Mouse (Mus musculus): Measurements from ENCODE around the gene Apon.
A peak's percentile ranks its signal among the peaks of the same experiment; 100 is the strongest.
"Not testable (repeated sequence)": the region's sequence is repeated elsewhere in the genome, so short reads cannot be mapped to it uniquely, and the experiment has no call there.

Gene Apon

DNA sequence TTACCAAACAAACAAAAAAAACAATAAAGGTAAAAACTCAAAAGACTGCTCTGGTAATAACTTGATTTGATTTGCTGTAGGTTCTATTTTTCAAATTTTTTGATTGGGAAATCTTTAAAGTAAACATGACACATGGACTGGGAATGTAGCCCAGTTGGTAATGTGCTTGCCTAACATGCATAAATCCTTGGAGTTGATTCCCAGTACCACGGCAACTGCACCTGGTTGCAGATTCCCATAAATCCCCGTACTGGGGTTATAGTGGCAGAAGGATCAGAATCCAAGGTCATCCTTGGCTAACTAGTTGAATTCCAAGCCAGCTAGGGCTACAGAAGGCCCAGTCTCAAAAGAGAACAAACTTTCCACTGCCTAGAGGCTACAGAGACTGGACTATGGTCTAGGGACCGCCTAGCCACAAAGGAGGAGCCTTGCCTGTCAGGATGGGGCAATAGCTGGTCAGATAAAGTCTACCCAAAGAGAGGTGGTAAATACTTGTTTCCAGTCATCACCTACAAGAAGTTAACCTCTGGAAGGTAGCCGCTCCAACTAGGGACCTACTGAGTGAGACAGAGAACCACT lies at the start of gene Apon:
TSS of gene Apon (plus strand) at position 420 of the 579 bp plus-strand sequence.
- no peak for DNase-seq (ENCODE audit: low spot score in 2 of 2)

DNA sequence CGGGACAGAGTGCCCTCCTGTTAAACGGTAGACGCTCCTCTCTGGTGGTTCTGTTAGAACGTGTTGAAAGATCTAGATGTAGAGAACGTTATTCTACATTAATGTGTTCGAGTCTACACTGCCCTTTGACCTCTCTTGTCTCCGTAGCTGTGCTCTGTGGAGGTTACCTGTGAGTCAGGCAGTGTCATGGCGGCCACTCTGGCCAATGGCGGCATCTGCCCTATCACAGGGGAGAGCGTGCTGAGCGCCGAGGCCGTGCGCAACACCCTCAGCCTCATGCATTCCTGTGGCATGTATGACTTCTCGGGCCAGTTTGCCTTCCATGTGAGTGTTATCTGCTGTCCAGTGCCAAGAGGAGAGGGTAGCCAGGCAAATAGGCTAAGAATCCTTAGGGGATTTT lies 49.0 kb upstream of the Apon start:
- DNase-seq (ENCODE audit: low spot score in 2 of 2), result no peak

GRCm38 (mm10) chr10:128208326-128208725 lies 45.6 kb upstream of the Apon start:
- DNase-seq (ENCODE audit: low spot score in 2 of 2), result no peak

DNA sequence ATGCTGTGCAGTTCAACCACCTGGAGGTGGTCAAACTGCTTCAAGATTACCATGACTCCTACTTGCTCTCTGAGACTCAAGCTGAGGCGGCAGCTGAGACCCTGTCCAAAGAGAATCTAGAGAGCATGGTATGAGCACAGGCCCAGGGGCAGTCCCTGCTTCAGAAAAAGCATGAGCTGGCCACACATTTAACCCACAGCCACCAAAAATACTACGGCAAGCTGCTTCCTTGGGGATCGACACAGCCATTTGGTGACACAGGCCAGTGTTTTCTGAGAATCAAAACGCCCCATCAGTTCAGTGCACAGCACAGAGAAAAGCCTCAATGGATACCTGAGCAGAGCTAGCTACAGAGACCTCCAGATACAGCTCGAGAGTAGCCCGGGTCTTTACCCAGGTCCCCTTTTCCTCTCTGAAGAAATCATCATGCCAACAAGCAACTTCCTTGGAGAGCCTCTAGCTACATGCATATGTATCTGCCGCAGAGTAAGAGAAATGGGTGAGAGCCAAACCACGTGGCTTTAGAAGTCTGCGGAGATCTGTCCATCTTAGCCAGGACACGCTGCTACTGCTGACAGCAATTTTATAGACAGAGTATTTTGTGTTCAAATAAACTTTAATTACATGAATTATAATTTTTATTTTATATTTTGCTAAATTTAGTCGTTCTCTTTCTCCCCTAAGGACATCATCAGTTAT lies 44.4 kb upstream of the Apon start:
- DNase-seq (ENCODE audit: low spot score in 2 of 2), result no peak

DNA sequence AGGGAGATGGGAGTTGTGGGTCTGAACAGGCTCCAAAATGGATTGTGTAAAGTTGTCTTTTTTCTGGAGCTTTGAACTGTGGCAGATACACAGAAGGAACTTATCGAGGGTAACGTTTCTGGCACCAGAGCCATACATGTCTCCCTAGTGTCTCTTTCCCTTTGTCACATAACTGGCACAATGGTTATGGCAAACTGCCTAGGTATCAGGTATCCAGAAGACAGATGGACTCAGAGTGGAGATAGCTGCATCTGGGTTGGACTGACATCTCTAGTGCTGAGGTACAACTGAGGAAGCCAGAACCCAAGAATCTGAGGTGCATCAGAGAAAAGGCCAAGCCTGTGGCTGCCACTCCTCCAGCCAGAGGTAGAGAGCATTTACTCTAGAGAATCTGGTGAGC lies 43.8 kb upstream of the Apon start:
- no peak for DNase-seq (ENCODE audit: low spot score in 2 of 2)

DNA sequence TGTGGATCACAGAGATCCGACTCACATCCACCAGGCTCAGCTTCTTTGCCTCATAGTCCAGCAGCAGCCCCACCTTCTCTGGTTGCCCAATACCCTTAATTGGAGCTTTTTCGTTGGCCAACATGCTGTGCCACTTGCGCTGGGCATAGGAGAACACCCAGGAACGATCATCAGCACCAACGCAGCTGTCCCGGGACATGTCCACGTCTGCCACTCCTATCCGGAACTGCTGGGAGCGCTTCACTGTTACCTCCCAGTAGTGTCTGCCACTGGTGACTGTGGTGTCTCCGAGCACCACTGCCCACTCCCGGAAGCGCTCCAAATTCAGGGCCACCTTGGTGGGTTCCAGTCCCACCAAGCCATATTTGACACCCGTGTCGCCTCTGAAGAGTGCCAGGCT lies 42.9 kb upstream of the Apon start:
- no peak for DNase-seq (ENCODE audit: low spot score in 2 of 2)

- peak; percentile 86 to 88 for DNase-seq (ENCODE audit: low spot score in 2 of 2)
Measured at GRCm38 (mm10) chr10:128211390-128212108, 42.3 kb upstream of the Apon start, which contains the start of gene Spryd4. Gene Spryd4, minus strand, starts transcription at chr10:128211807.

- DNase-seq (ENCODE audit: low spot score in 2 of 2), result no peak
Measured at GRCm38 (mm10) chr10:128212148-128212547, 41.7 kb upstream of the Apon start.

GRCm38 (mm10) chr10:128212871-128213323 lies 41.0 kb upstream of the Apon start:
- DNase-seq (ENCODE audit: low spot score in 2 of 2), result peak in 1 of 2 experiments; percentile 44

DNA sequence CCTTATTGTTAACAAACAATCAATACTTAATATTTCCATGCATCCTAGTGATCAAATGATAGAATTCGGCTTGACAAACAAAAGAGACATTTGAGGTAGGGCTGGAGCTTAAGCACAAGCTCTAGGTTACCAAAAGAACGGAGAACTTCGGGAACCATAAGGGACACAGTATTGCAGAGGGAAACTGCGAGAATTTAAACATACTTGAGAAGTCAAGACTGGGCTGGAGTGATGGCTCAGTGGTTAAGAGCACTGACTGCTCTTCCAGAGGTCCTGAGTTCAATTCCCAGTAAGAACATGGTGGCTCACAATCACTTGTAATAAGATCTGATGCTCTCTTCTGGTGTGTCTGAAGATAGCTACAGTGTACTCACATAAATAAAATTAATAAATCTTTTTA lies 39.8 kb upstream of the Apon start:
- DNase-seq (ENCODE audit: low spot score in 2 of 2), result not testable (repeated sequence)

DNA sequence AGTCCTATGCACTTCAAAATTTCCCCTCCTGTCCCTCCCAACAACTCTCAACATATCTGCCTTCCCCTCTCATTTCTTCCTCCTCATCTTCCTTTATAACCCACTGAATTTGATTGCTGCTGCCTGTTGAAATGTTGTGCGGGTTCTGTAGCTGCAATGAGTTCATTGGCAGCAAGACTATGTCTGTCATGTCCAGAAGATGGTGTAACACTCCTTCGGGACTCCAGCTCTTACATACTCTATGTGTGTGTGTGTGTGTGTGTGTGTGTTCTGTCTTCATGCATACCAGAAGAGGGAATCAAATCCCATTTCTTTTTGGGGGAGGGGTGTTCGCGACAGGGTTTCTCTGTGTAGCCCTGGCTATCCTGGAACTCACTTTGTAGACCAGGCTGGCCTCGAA lies 38.9 kb upstream of the Apon start:
- no peak for DNase-seq (ENCODE audit: low spot score in 2 of 2)

- DNase-seq (ENCODE audit: low spot score in 2 of 2), result no peak
Measured at GRCm38 (mm10) chr10:128218387-128219117, 35.3 kb upstream of the Apon start.

- no peak for DNase-seq (ENCODE audit: low spot score in 2 of 2)
Measured at GRCm38 (mm10) chr10:128221533-128222286, 32.2 kb upstream of the Apon start.

DNA sequence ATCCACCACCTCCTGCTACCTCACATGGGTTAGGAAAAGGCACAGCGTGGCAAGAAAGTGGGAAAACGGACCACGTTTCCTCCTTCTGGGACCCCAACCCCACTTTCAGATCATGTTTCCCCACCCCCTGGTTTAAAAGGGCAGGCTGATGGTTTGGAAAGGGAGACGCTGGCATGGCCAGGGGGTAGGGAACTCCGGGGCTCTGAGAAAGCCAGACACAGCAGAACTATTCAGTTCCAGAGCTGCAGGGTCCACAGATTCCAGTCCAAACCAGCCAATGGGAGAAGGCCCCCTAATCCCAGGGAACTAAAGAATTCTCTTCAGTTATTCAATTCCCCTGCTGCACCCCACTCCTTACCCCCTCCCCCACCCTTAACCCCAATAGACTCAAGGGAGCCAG lies 28.8 kb upstream of the Apon start:
- no peak for DNase-seq (ENCODE audit: low spot score in 2 of 2)

DNA sequence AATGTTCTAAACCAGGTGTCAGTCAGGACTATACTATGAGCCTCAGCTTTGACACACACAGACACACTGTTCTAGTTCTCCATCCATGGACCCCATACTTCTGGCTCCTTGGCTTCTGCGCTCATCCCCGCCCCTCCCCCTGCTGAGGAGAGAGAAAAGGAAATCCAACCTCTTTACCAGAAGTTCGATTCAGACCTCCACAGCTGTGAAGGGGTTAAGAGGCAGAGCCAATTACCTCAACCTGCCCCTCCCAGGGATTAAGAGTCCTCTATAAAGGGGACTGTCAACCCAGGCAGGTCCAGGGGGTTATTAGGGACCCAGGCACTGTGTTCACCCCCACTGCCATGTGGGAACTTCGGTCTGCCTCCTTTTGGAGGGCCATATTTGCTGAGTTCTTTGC lies 28.4 kb upstream of the Apon start, which contains the start of gene Mip:
TSS of gene Mip (plus strand) at position 301 of the 400 bp plus-strand sequence.
- no peak for DNase-seq (ENCODE audit: low spot score in 2 of 2)

GRCm38 (mm10) chr10:128227592-128227991 lies 26.3 kb upstream of the Apon start:
- no peak for DNase-seq (ENCODE audit: low spot score in 2 of 2)

DNA sequence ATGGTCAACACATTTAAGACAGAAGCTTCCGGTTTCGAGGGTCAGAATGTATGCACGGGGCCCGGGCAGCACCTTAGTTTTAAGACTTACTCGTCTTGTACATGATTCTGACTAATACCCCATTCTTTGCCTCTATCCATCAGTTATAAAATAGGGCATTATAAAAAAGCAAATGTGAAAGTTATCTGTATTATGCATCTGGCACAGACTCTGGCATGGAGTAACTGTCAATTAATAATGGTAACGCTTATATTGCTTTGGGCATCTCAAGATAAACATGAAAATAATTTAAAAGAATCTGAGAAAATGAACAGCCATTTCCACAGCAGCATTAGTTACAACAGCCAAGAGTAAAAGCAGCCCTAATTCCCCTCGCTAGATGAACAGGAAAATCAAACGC lies 25.9 kb upstream of the Apon start:
- no peak for DNase-seq (ENCODE audit: low spot score in 2 of 2)

- DNase-seq (ENCODE audit: low spot score in 2 of 2), result no peak
Measured at GRCm38 (mm10) chr10:128230582-128230981, 23.3 kb upstream of the Apon start.

DNA sequence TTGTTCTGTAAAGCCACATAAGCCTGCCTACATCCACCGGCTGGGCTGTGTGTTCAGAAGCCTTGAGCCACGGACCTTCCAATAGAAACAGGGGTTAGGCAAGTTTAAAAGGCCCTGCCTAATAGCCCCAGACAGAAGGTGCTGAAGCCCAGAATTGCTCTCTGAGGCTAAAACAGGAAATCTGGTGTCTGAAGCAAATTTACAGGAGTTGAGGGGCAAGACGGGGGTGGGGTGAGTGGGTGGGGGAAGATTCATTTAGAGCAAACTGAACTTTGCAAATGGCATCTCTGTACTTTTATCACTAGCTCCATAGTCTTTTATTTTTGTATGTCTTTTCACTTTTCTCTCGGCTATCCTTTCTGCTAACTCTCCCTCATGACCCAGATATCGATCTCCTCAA lies 22.8 kb upstream of the Apon start:
- DNase-seq (ENCODE audit: low spot score in 2 of 2), result no peak

DNA sequence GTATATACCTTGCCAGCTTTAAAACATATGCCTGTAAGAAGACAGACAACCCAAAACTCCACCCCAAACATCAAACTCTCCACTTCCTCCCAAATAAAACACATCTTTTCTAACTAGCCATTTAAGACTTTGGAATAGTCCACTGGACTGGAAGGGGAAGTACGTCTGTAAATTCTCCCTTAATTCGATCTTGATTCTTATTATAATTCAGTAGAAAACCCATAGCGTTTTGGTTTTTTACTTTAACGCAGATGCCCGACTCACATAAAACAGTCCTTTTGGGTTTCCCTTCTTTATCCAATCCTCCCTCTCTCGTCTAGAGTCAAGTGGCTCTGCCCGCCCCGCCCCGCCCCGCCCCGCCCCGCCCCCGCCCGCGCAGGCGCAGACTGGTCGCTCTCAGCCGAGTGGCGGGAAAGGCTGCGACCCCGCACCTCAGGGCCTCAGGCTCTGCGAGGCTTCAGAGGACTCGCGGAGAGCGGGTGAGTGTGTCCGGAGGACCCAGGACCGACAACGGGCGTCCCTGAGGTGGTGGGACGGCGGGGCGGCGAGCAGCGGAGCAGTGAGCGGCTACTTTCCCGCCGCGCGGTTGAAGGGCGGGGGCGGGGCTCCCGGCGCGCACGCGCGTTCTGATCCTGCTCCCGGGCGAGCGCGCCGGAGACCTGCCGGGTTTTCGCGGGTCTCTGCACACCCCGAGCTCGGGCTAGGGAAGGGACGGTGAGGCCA lies 22.0 kb upstream of the Apon start, which contains the start of gene Timeless:
TSS of gene Timeless (plus strand) at position 369 of the 723 bp plus-strand sequence.
- DNase-seq (ENCODE audit: low spot score in 2 of 2), result peak; percentile 71 to 85

All from frontal cortex, postnatal 10 days (tissue).